Mouse (Mus musculus) hindbrain, embryonic 12.5 days (tissue): ENCODE data around the gene Fgd3. TPM values are rescaled to one million over a fixed set of nuclear protein-coding genes. Genes with fewer than 3 reads are reported as not detected.

ENCODE experiments used
- ATAC-seq: fragments of 200-750 bp; cut with Nextera tagmentation; 2 replicates; pipeline ENCODE4 v1.8.0; 2017; ENCODE audit warnings: moderate TSS enrichment; ENCODE audit not compliant: low FRiP score
- H3K27ac ChIP-seq: fragments of 300-500 bp; sonication (generic); 2 replicates; pipeline ENCODE4 v1.5.1; 2016; ENCODE audit warnings: mild to moderate bottlenecking
- H3K27me3 ChIP-seq: fragments of 300-500 bp; sonication (generic); 2 replicates; pipeline ENCODE4 v1.6.1; 2016; ENCODE audit warnings: mild to moderate bottlenecking
- H3K36me3 ChIP-seq: fragments of 300-500 bp; sonication (generic); 2 replicates; pipeline ENCODE4 v1.6.1; 2016; ENCODE audit warnings: mild to moderate bottlenecking
- H3K4me1 ChIP-seq: fragments of 300-500 bp; sonication (generic); 2 replicates; pipeline ENCODE4 v1.6.1; 2016
- H3K4me2 ChIP-seq: fragments of 300-500 bp; sonication (generic); replicated peaks from 2 replicates; pipeline ENCODE4 v1.6.1; 2016; ENCODE audit warnings: mild to moderate bottlenecking
- H3K4me3 ChIP-seq: fragments of 300-500 bp; sonication (generic); 2 replicates; pipeline ENCODE4 v1.5.1; 2016; ENCODE audit warnings: mild to moderate bottlenecking
- H3K9ac ChIP-seq: fragments of 300-500 bp; sonication (generic); 2 replicates; pipeline ENCODE4 v1.6.1; 2016; ENCODE audit warnings: mild to moderate bottlenecking, moderate library complexity
- H3K9me3 ChIP-seq: fragments of 300-500 bp; sonication (generic); replicated peaks from 2 replicates; pipeline ENCODE4 v1.6.1; 2016; ENCODE audit warnings: mild to moderate bottlenecking
- WGBS: fragments of 180-500 bp; shearing (Covaris S2); methylation state at CpG from one replicate; pipeline ENCODE4 v1.1.7; 2016; 5-methylcytosine and 5-hydroxymethylcytosine counted together
- polyA plus RNA-seq: library from polyadenylated mRNA; unstranded; fragments of >200 nt; fragmentation: Nextera tagmentation; extraction: Ambion mirVana; gene quantifications from 2 replicates; pipeline ENCODE4 v1.2.1, GENCODE M21; 2016

Gene Fgd3
- polyA plus RNA-seq, 1 experiment from 2014 or later = 1.1 TPM

DNA sequence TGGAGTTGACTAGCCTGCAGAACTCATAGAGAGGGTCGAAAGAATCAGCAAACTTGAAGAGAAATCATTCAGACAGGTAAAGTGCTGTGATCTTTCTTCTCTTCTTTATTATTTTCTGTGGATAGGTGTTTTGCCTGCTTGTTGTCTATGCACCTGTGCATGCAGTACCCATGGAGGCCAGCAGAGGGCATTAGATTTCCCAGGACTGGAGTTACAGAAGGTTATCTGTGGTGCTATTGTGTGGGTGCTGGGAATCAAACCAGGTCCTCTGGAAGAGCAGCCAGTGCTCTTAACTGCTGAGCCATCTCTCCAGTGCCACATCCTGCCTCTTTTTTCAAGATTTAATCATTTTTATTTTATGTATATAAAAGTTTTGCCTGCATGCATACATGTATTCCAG is 28.7 kb downstream of the Fgd3 start:
- ATAC-seq = no peak
- no peaks in the 10 kb centered on the region for H3K36me3 ChIP-seq
- H3K9me3 ChIP-seq = peaks cover 6% of the 10 kb centered on the region; the same call in 1 of the 2 replicates
- no peaks in the 10 kb centered on the region for H3K4me1 ChIP-seq
- 49% methylated on average over 1 of the region's 1 CpGs for WGBS
- no peak overlapping the region for H3K4me2 ChIP-seq
- no peak overlapping the region for H3K9ac ChIP-seq
- H3K27ac ChIP-seq = no peak overlapping the region
- no peaks in the 10 kb centered on the region for H3K27me3 ChIP-seq
- no peak overlapping the region for H3K4me3 ChIP-seq

DNA sequence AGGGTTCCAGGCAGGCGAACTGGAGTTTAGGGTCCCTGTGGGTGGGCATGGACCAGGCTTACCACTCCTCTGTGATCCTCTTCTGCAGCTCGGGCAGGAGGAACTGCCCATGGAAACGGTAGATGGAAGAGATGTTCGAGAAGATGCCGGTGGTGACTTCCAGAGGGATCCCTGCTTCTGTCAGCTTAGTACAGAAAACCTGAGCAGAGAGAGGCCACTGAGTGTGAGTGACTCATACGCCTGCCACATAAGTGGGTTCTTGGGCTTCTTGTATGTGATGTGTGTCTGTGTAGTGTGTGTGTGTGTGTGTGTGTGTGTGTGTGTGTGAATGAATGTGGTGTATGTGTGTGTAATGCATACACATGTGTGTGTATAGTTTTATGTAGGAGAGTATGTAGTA is 32.9 kb downstream of the Fgd3 start:
- WGBS = 82% methylated on average over 6 of the region's 6 CpGs
- H3K9ac ChIP-seq = no peak overlapping the region
- peaks cover 6% of the 10 kb centered on the region; the same call in 1 of the 2 replicates for H3K9me3 ChIP-seq
- H3K4me1 ChIP-seq = no peaks in the 10 kb centered on the region
- H3K4me2 ChIP-seq = no peak overlapping the region
- H3K4me3 ChIP-seq = no peak overlapping the region
- H3K27ac ChIP-seq = no peak overlapping the region
- H3K36me3 ChIP-seq = no peaks in the 10 kb centered on the region
- ATAC-seq = no peak
- H3K27me3 ChIP-seq = no peaks in the 10 kb centered on the region

DNA sequence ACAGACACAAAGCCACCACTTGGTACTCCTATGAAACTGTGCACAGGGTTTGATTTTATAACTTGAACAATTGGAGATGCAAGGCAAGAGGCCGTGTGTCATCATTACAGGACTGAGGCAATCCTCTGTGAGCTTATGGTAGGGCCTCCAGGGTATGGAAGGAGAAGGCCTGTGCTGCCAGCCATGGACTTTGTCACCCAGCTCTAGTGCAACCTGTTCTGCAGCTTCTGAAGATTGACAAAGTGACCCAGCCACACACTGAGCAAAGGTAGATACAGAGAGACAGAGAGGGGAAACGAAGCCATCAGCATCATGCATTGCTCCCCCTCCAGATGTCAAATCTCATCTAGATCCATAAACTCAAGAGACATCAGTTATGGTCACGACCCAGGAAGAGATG is 33.4 kb downstream of the Fgd3 start:
- Histone ChIP-seq H3K27me3 (no peaks in the 10 kb centered on the region), H3K27ac (no peak overlapping the region), H3K4me3 (no peak overlapping the region), H3K9ac (no peak overlapping the region), H3K36me3 (no peaks in the 10 kb centered on the region), H3K4me2 (no peak overlapping the region), H3K9me3 (peaks cover 4% of the 10 kb centered on the region; the same call in 1 of the 2 replicates), H3K4me1 (no peaks in the 10 kb centered on the region)
- no peak for ATAC-seq
- WGBS = 83% methylated on average over 3 of the region's 3 CpGs

DNA sequence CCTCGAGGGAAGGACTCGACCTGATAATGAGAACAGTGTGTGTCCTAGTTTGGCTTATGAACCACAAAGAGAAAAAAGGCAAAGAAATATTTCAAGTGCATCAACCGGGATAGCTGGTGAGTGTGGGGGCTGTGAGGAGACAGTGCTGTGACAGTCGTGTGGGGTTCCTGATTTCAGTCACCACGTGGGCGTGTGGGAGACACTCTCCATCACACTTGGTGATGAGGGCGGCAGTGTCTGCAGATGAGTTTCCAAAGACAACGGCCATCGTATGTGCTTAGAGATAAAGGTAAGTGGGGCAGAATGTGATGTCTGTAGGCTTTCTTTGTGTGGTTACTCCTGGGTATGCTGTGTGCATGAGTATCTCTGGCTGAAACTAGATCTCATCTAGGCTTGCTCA is 36.4 kb downstream of the Fgd3 start:
- H3K4me3 ChIP-seq = no peak overlapping the region

GRCm38 (mm10) chr13:49282168-49282567 is 37.9 kb downstream of the Fgd3 start:
- Histone ChIP-seq H3K4me3 (no peak overlapping the region), H3K4me1 (no peaks in the 10 kb centered on the region), H3K9ac (no peak overlapping the region), H3K27ac (no peak overlapping the region), H3K27me3 (no peaks in the 10 kb centered on the region), H3K9me3 (no peaks in the 10 kb centered on the region), H3K4me2 (no peak overlapping the region), H3K36me3 (no peaks in the 10 kb centered on the region)
- 66% methylated on average over 2 of the region's 2 CpGs for WGBS
- no peak for ATAC-seq

More for the DNA sequence above, 36.4 kb downstream of the Fgd3 start:
- Histone ChIP-seq H3K36me3 (no peaks in the 10 kb centered on the region), H3K4me1 (no peaks in the 10 kb centered on the region), H3K27ac (no peak overlapping the region), H3K9me3 (no peaks in the 10 kb centered on the region), H3K9ac (no peak overlapping the region), H3K4me2 (no peak overlapping the region), H3K27me3 (no peaks in the 10 kb centered on the region)
- WGBS = 82% methylated on average over 9 of the region's 9 CpGs
- ATAC-seq = no peak

DNA sequence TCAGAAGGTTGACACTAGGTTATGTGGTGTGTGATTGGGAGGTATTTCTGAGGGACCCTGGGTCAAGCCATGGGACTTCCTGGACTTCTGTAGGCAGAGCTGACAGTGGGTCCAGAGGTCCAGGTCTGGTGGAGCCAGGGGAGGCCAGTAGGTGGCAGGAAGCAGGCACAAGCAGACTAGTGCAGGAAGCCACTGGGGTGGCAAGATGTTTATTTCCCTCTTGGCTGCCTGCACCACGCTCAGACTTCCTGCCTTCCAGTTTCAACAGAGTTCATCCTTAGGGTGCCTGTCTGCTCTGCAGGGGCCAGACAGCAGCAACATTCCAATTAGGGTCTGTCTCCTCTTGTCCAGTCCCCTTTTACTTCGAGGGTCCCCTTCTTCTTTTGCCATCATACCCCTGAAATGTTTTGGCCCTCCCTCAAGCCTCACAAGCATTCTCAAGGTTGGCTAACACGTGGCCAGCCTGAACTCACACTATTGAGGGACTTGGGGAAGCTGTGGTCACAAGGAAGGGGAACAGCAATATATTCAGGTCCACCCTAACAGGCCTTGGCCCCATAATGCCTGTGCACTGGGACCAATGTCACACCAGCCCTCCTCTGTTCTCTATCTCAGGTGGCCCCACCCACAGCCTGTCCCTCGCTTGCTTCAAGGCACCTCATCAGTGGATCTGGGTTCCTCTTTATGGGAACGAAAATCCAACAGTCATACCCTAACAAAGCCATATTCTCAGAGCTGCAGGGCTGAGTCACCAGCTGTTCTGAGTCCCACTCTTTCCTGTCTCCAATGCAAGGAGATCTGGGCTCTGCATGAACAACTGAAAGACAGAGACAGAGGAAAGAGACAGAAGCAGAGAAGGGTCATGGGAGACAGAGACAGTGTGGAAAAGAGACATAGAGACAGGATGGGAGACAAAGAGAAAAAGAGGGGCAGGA is 48.0 kb downstream of the Fgd3 start:
- WGBS = 69% methylated on average over 5 of the region's 5 CpGs
- H3K4me3 ChIP-seq = no peak overlapping the region
- no peak overlapping the region for H3K27ac ChIP-seq
- no peak overlapping the region for H3K4me2 ChIP-seq
- no peak for ATAC-seq
- no peaks in the 10 kb centered on the region for H3K4me1 ChIP-seq
- H3K36me3 ChIP-seq = no peaks in the 10 kb centered on the region
- H3K9me3 ChIP-seq = no peaks in the 10 kb centered on the region
- H3K9ac ChIP-seq = no peak overlapping the region
- no peaks in the 10 kb centered on the region for H3K27me3 ChIP-seq

DNA sequence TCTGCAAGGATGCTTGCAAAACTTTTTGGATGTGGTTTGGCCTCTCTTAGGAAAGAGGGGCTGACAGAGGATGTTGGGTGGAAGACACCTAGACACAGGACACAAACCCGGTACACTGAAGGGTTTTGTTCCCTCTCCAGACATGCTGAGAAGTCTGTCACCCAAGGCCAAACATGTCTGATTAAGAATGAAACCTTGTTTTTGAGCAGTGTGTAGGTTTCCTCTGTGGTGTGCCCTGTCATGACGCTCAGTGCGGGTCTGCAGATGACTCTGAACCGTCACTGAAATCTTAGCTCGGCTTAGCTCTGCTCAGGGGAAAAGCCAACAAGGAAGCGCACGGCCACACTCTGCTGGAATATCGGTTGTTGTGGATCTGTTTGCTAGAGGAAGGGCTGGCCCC is 49.6 kb downstream of the Fgd3 start:
- Histone ChIP-seq H3K27me3 (no peaks in the 10 kb centered on the region), H3K9me3 (no peaks in the 10 kb centered on the region), H3K36me3 (no peaks in the 10 kb centered on the region), H3K4me3 (no peak overlapping the region), H3K27ac (no peak overlapping the region), H3K4me2 (no peak overlapping the region), H3K9ac (no peak overlapping the region), H3K4me1 (no peaks in the 10 kb centered on the region)
- no peak for ATAC-seq
- 91% methylated on average over 8 of the region's 8 CpGs for WGBS

- WGBS = 69% methylated on average over 2 of the region's 2 CpGs
- no peak overlapping the region for H3K9ac ChIP-seq
- no peak overlapping the region for H3K4me3 ChIP-seq
- ATAC-seq = no peak
- H3K4me1 ChIP-seq = no peaks in the 10 kb centered on the region
- no peak overlapping the region for H3K4me2 ChIP-seq
- no peaks in the 10 kb centered on the region for H3K27me3 ChIP-seq
- H3K27ac ChIP-seq = no peak overlapping the region
- H3K36me3 ChIP-seq = no peaks in the 10 kb centered on the region
- H3K9me3 ChIP-seq = no peaks in the 10 kb centered on the region
These were observed 52.5 kb downstream of the Fgd3 start for GRCm38 (mm10) chr13:49267645-49268044.

GRCm38 (mm10) chr13:49260036-49260722 is 59.9 kb downstream of the Fgd3 start:
- Histone ChIP-seq H3K4me1 (no peaks in the 10 kb centered on the region), H3K27ac (no peak overlapping the region), H3K9me3 (no peaks in the 10 kb centered on the region), H3K9ac (no peak overlapping the region), H3K4me3 (no peak overlapping the region), H3K36me3 (no peaks in the 10 kb centered on the region), H3K27me3 (no peaks in the 10 kb centered on the region), H3K4me2 (no peak overlapping the region)
- WGBS = 83% methylated on average over 15 of the region's 15 CpGs
- no peak for ATAC-seq

DNA sequence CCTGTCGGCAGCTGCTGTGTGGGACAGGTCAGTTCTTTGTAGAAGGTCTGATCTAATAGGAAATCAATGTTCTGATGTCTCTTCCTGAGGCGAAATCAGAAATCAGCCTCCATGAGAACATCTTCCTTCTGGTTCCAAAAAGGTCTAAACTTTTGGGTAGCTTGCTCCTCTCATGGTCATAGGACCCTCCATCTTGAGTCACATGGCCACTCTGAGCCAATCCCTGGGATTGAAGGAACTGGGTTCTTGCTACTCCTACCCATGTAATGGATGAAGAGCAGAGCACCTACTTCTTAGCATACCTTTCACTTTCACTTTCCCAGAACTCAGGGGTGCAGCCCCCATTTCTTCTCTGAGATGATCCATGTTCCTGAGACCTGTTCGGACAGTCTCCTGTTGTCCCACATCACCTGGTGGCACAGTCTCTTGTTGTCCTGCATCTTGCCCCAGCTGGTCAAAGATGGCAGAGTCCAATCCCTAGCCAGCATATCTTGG is 62.2 kb downstream of the Fgd3 start:
- no peak overlapping the region for H3K27ac ChIP-seq
- no peaks in the 10 kb centered on the region for H3K4me1 ChIP-seq
- H3K27me3 ChIP-seq = no peaks in the 10 kb centered on the region
- H3K9ac ChIP-seq = no peak overlapping the region
- H3K9me3 ChIP-seq = no peaks in the 10 kb centered on the region
- H3K4me2 ChIP-seq = no peak overlapping the region
- no peak for ATAC-seq
- no peaks in the 10 kb centered on the region for H3K36me3 ChIP-seq
- H3K4me3 ChIP-seq = no peak overlapping the region
- WGBS = 73% methylated on average over 3 of the region's 3 CpGs

GRCm38 (mm10) chr13:49252746-49253145 is 67.4 kb downstream of the Fgd3 start:
- Histone ChIP-seq H3K27ac (no peak overlapping the region), H3K4me3 (no peak overlapping the region), H3K9ac (no peak overlapping the region), H3K9me3 (no peaks in the 10 kb centered on the region), H3K27me3 (peaks cover 15% of the 10 kb centered on the region), H3K36me3 (no peaks in the 10 kb centered on the region), H3K4me2 (no peak overlapping the region), H3K4me1 (peaks cover 6% of the 10 kb centered on the region)
- no peak for ATAC-seq
- WGBS = 89% methylated on average over 13 of the region's 13 CpGs

- no peak overlapping the region for H3K4me2 ChIP-seq
- no peak overlapping the region for H3K27ac ChIP-seq
- no peaks in the 10 kb centered on the region for H3K36me3 ChIP-seq
- H3K27me3 ChIP-seq = peaks cover 21% of the 10 kb centered on the region
- H3K4me1 ChIP-seq = peaks cover 9% of the 10 kb centered on the region
- no peaks in the 10 kb centered on the region for H3K9me3 ChIP-seq
- no peak for ATAC-seq
- H3K4me3 ChIP-seq = no peak overlapping the region
- WGBS = 76% methylated on average over 2 of the region's 2 CpGs
- no peak overlapping the region for H3K9ac ChIP-seq
These were observed 68.0 kb downstream of the Fgd3 start for GRCm38 (mm10) chr13:49252113-49252512.
